Mouse (Mus musculus) testis, adult 2 months (tissue): Measurements from ENCODE around the gene Ikbip. TPM values are rescaled to one million over a fixed set of nuclear protein-coding genes. Genes with fewer than 3 reads are reported as not detected.

Source experiments
- H3K27ac ChIP-seq: fragments of 200-500 bp; 2 replicates; pipeline ENCODE4 v1.5.1; 2012; ENCODE audit warnings: low read depth, low read length; ENCODE audit not compliant: control insufficient read depth, insufficient read depth
- H3K27me3 ChIP-seq: fragments of 200-500 bp; 2 replicates; pipeline ENCODE4 v1.6.1; 2012; ENCODE audit warnings: mild to moderate bottlenecking, low read length, moderate library complexity; ENCODE audit not compliant: control insufficient read depth, insufficient read depth
- H3K36me3 ChIP-seq: fragments of 200-500 bp; 2 replicates; pipeline ENCODE4 v1.6.1; 2012; ENCODE audit warnings: mild to moderate bottlenecking, low read length; ENCODE audit not compliant: control insufficient read depth, insufficient read depth
- H3K4me1 ChIP-seq: fragments of 200-500 bp; 2 replicates; pipeline ENCODE4 v1.6.1; 2012; ENCODE audit warnings: low read length; ENCODE audit not compliant: control insufficient read depth, insufficient read depth
- H3K4me3 ChIP-seq: fragments of 200-500 bp; 2 replicates; pipeline ENCODE4 v1.5.1; 2012; ENCODE audit warnings: low read depth, mild to moderate bottlenecking, low read length, moderate library complexity, mixed read lengths; ENCODE audit not compliant: control insufficient read depth
- CTCF ChIP-seq: fragments of 200-500 bp; IDR thresholded peaks from 2 replicates; pipeline ENCODE4 v1.5.1; 2012; ENCODE audit warnings: low read depth, mild to moderate bottlenecking, inconsistent platforms, low read length, moderate library complexity; ENCODE audit not compliant: control insufficient read depth, insufficient read depth, insufficient replicate concordance
- POLR2A ChIP-seq: fragments of 200-500 bp; IDR thresholded peaks from 2 replicates; pipeline ENCODE4 v1.6.1; 2012; ENCODE audit warnings: low read depth, mild to moderate bottlenecking, inconsistent platforms, low read length, moderate library complexity; ENCODE audit not compliant: control insufficient read depth
- polyA plus RNA-seq: library from polyadenylated mRNA; depleted of rRNA; stranded (reverse); fragments of >200 nt; gene quantifications from 2 replicates; pipeline ENCODE4 v1.2.3, GENCODE M21; 2012; rRNA removed

The Ikbip gene
- polyA plus RNA-seq, 1 experiment, result 1.5 TPM

DNA sequence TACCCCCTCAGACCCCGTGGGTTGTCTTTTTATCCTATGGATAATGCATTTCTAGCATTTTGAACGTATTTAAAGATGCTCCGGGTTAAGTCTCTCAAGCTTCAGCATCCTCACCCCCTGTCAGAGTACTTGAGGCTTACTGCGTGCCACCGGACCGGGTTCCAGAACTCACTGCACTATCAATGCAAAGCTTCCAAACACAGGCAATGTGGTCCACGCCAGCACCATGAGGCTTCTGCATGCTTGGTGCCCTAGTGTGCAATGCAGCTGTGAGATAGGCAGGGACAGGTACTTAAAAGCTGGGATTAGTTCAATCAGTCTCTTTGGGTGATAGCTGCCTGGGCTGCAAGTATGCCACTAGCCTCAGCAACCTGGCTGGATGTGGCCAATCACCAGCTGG, 62.7 kb downstream of the Ikbip start:
- no peaks in the 10 kb centered on the region for H3K27me3 ChIP-seq
- H3K4me1 ChIP-seq, result no peaks in the 10 kb centered on the region
- no peaks in the 10 kb centered on the region; the same call in 1 of the 2 replicates for H3K36me3 ChIP-seq
- no peak overlapping the region for H3K27ac ChIP-seq
- TF ChIP-seq CTCF (no peak), POLR2A (no peak)
- no peak overlapping the region for H3K4me3 ChIP-seq

Other genes with a start within 250 kb of the Ikbip start
- 1.7 and 1.9 TPM in 2 replicates for gene Apaf1, start 170 bp upstream of the Ikbip start, polyA plus RNA-seq
- gene Slc25a3, start 41.1 kb downstream of the Ikbip start, polyA plus RNA-seq, result 147 and 151 TPM in 2 replicates
- gene Tmpo, start 98.4 kb downstream of the Ikbip start, polyA plus RNA-seq, result 17.2 and 17.4 TPM in 2 replicates